Mouse (Mus musculus) forebrain, embryonic 16.5 days (tissue): ENCODE measurements around the gene Sema3a. TPM values are rescaled to one million over a fixed set of nuclear protein-coding genes. Genes with fewer than 3 reads are reported as not detected.

Experiments
- ATAC-seq: fragments of 200-750 bp; cut with Nextera tagmentation; 2 replicates; pipeline ENCODE4 v1.8.0; 2017; ENCODE audit warnings: mild to moderate bottlenecking, moderate library complexity
- H3K27ac ChIP-seq: fragments of 300-500 bp; sonication (generic); 2 replicates; pipeline ENCODE4 v1.5.1; 2014; ENCODE audit warnings: low read length, control low read depth
- H3K27me3 ChIP-seq: fragments of 300-500 bp; sonication (generic); replicated peaks from 2 replicates; pipeline ENCODE4 v1.6.1; 2014; ENCODE audit warnings: low read length; ENCODE audit not compliant: control insufficient read depth, insufficient read depth
- H3K36me3 ChIP-seq: fragments of 300-500 bp; sonication (generic); 2 replicates; pipeline ENCODE4 v1.6.1; 2014; ENCODE audit not compliant: control insufficient read depth, insufficient read depth
- H3K4me1 ChIP-seq: fragments of 300-500 bp; sonication (generic); replicated peaks from 2 replicates; pipeline ENCODE4 v1.6.1; 2014; ENCODE audit warnings: low read length; ENCODE audit not compliant: control insufficient read depth, insufficient read depth
- H3K4me2 ChIP-seq: fragments of 300-500 bp; sonication (generic); 2 replicates; pipeline ENCODE4 v1.6.1; 2014; ENCODE audit warnings: mild to moderate bottlenecking, low read length, control low read depth
- H3K4me3 ChIP-seq: fragments of 300-500 bp; sonication (generic); replicated peaks from 2 replicates; pipeline ENCODE4 v1.5.1; 2014; ENCODE audit warnings: mild to moderate bottlenecking, low read length, control low read depth
- H3K9ac ChIP-seq: fragments of 300-500 bp; sonication (generic); replicated peaks from 2 replicates; pipeline ENCODE4 v1.6.1; 2014; ENCODE audit warnings: low read depth, low read length, control low read depth
- H3K9me3 ChIP-seq: fragments of 300-500 bp; sonication (generic); 2 replicates; pipeline ENCODE4 v1.6.1; 2016; ENCODE audit warnings: low read length; ENCODE audit not compliant: control insufficient read depth
- WGBS: fragments of 180-500 bp; shearing (Covaris S2); extraction: QIAGEN DNeasy Blood & Tissue Kit; methylation state at CpG from one replicate; pipeline ENCODE4 v1.1.7; 2014; 5-methylcytosine and 5-hydroxymethylcytosine counted together
- polyA plus RNA-seq: library from polyadenylated mRNA; unstranded; fragments of >200 nt; fragmentation: Nextera tagmentation; extraction: Ambion mirVana; gene quantifications from 2 replicates; pipeline ENCODE4 v1.2.1, GENCODE M21; 2015

Gene Sema3a
- polyA plus RNA-seq, 1 experiment from 2014 or later: 22.1 TPM

GRCm38 (mm10) chr5:13547472-13548209, 422.4 kb downstream of the Sema3a start:
- Histone ChIP-seq H3K36me3 (no peaks in the 10 kb centered on the region), H3K27ac (no peak overlapping the region), H3K4me3 (no peak overlapping the region), H3K4me1 (0 out of 2 replicates have a peak, but pooled peaks cover 3% of the 10 kb centered on the region), H3K9me3 (no peaks in the 10 kb centered on the region), H3K9ac (no peak overlapping the region), H3K4me2 (no peak overlapping the region), H3K27me3 (no peaks in the 10 kb centered on the region)
- WGBS: 7% methylated on average over 2 of the region's 2 CpGs
- peak; percentile 57 for ATAC-seq

GRCm38 (mm10) chr5:13548210-13548554, 423.0 kb downstream of the Sema3a start:
- no peaks in the 10 kb centered on the region for H3K9me3 ChIP-seq
- H3K27me3 ChIP-seq: no peaks in the 10 kb centered on the region
- H3K36me3 ChIP-seq: no peaks in the 10 kb centered on the region
- 12% methylated on average over 1 of the region's 1 CpGs for WGBS
- no peak overlapping the region for H3K4me3 ChIP-seq
- H3K4me1 ChIP-seq: 0 out of 2 replicates have a peak, but pooled peaks cover 3% of the 10 kb centered on the region
- no peak overlapping the region for H3K9ac ChIP-seq
- no peak for ATAC-seq
- H3K27ac ChIP-seq: no peak overlapping the region
- no peak overlapping the region for H3K4me2 ChIP-seq

GRCm38 (mm10) chr5:13549080-13549479, 423.9 kb downstream of the Sema3a start:
- Histone ChIP-seq H3K36me3 (no peaks in the 10 kb centered on the region), H3K27me3 (no peaks in the 10 kb centered on the region), H3K4me1 (0 out of 2 replicates have a peak, but pooled peaks cover 3% of the 10 kb centered on the region), H3K27ac (no peak overlapping the region), H3K4me2 (no peak overlapping the region), H3K4me3 (no peak overlapping the region), H3K9me3 (no peaks in the 10 kb centered on the region), H3K9ac (no peak overlapping the region)
- 61% methylated on average over 5 of the region's 5 CpGs for WGBS
- peak; percentile 38; the same call in 1 of the 2 replicates for ATAC-seq

- no peak for ATAC-seq
- Histone ChIP-seq H3K9ac (no peak overlapping the region), H3K27me3 (no peaks in the 10 kb centered on the region), H3K9me3 (no peaks in the 10 kb centered on the region), H3K27ac (no peak overlapping the region), H3K4me1 (0 out of 2 replicates have a peak, but pooled peaks cover 3% of the 10 kb centered on the region), H3K4me2 (no peak overlapping the region), H3K36me3 (no peaks in the 10 kb centered on the region), H3K4me3 (no peak overlapping the region)
- 63% methylated on average over 1 of the region's 1 CpGs for WGBS
Observed at GRCm38 (mm10) chr5:13550953-13551352, 425.7 kb downstream of the Sema3a start.

- no peak overlapping the region for H3K4me2 ChIP-seq
- WGBS: 12% methylated on average over 4 of the region's 4 CpGs
- no peaks in the 10 kb centered on the region for H3K9me3 ChIP-seq
- H3K4me3 ChIP-seq: no peak overlapping the region
- H3K27ac ChIP-seq: no peak overlapping the region
- H3K27me3 ChIP-seq: no peaks in the 10 kb centered on the region
- no peaks in the 10 kb centered on the region for H3K4me1 ChIP-seq
- ATAC-seq: no peak
- no peak overlapping the region for H3K9ac ChIP-seq
- no peaks in the 10 kb centered on the region for H3K36me3 ChIP-seq
Observed at GRCm38 (mm10) chr5:13557257-13557656, 432.0 kb downstream of the Sema3a start.

- H3K9ac ChIP-seq: no peak overlapping the region
- H3K4me3 ChIP-seq: no peak overlapping the region
- H3K27ac ChIP-seq: no peak overlapping the region
- peaks cover 4% of the 10 kb centered on the region; the same call in 1 of the 2 replicates for H3K36me3 ChIP-seq
- no peaks in the 10 kb centered on the region for H3K27me3 ChIP-seq
- H3K4me1 ChIP-seq: no peaks in the 10 kb centered on the region
- ATAC-seq: 0 out of 2 replicates have a peak, but pooled peaks have one; percentile 40
- WGBS: 55% methylated on average over 3 of the region's 3 CpGs
- no peak overlapping the region for H3K4me2 ChIP-seq
- peaks cover 3% of the 10 kb centered on the region; the same call in 1 of the 2 replicates for H3K9me3 ChIP-seq
Observed at GRCm38 (mm10) chr5:13573867-13574266, 448.7 kb downstream of the Sema3a start.

GRCm38 (mm10) chr5:13579123-13579522, 453.9 kb downstream of the Sema3a start:
- H3K4me1 ChIP-seq: no peaks in the 10 kb centered on the region
- H3K27ac ChIP-seq: no peak overlapping the region
- H3K27me3 ChIP-seq: no peaks in the 10 kb centered on the region
- H3K4me2 ChIP-seq: no peak overlapping the region
- no peaks in the 10 kb centered on the region for H3K36me3 ChIP-seq
- 28% methylated on average over 2 of the region's 2 CpGs for WGBS
- H3K4me3 ChIP-seq: no peak overlapping the region
- no peak overlapping the region for H3K9ac ChIP-seq
- no peak for ATAC-seq
- no peaks in the 10 kb centered on the region for H3K9me3 ChIP-seq

GRCm38 (mm10) chr5:13585559-13586207, 460.5 kb downstream of the Sema3a start:
- H3K9ac ChIP-seq: no peak overlapping the region
- H3K27me3 ChIP-seq: no peaks in the 10 kb centered on the region
- H3K4me1 ChIP-seq: no peaks in the 10 kb centered on the region; the same call in 1 of the 2 replicates
- H3K36me3 ChIP-seq: no peaks in the 10 kb centered on the region
- no peak overlapping the region for H3K4me3 ChIP-seq
- peak; percentile 58 for ATAC-seq
- H3K4me2 ChIP-seq: no peak overlapping the region
- H3K9me3 ChIP-seq: no peaks in the 10 kb centered on the region
- H3K27ac ChIP-seq: no peak overlapping the region

- no peak overlapping the region for H3K4me3 ChIP-seq
- no peak overlapping the region for H3K9ac ChIP-seq
- ATAC-seq: no peak
- no peaks in the 10 kb centered on the region for H3K36me3 ChIP-seq
- H3K27me3 ChIP-seq: no peaks in the 10 kb centered on the region
- H3K4me2 ChIP-seq: no peak overlapping the region
- no peak overlapping the region for H3K27ac ChIP-seq
- no peaks in the 10 kb centered on the region for H3K9me3 ChIP-seq
- H3K4me1 ChIP-seq: no peaks in the 10 kb centered on the region
- WGBS: 89% methylated on average over 2 of the region's 2 CpGs
Observed at GRCm38 (mm10) chr5:13594422-13594821, 469.2 kb downstream of the Sema3a start.
